Mouse (Mus musculus) intestine, embryonic 14.5 days (tissue): ENCODE results near the gene Lrch4. TPM values are rescaled to one million over a fixed set of nuclear protein-coding genes. Genes with fewer than 3 reads are reported as not detected.

Source experiments
- polyA plus RNA-seq: library from polyadenylated mRNA; unstranded; fragments of >200 nt; fragmentation: Nextera tagmentation; extraction: Ambion mirVana; gene quantifications from 2 replicates; pipeline ENCODE4 v1.2.1, GENCODE M21; 2014

Gene Lrch4
- polyA plus RNA-seq, 1 experiment from 2014 or later = 31.2 TPM

Other genes with a start within 250 kb of the Lrch4 start
- gene Zan, start 152.1 kb upstream of the Lrch4 start, polyA plus RNA-seq = 0.90 and 0.93 TPM in 2 replicates
- 58.8 and 65.1 TPM in 2 replicates for gene Pop7, start 126.6 kb upstream of the Lrch4 start, polyA plus RNA-seq
- gene Gigyf1, start 110.6 kb upstream of the Lrch4 start, polyA plus RNA-seq = 12.1 and 13.5 TPM in 2 replicates
- 0.71 and 0.80 TPM in 2 replicates for gene Epo, start 95.9 kb upstream of the Lrch4 start, polyA plus RNA-seq
- 390 and 430 TPM in 2 replicates for gene Gnb2, start 95.6 kb upstream of the Lrch4 start, polyA plus RNA-seq
- gene Actl6b, start 75.6 kb upstream of the Lrch4 start, polyA plus RNA-seq = 3.5 and 6.7 TPM in 2 replicates
- gene Tfr2, start 59.3 kb upstream of the Lrch4 start, polyA plus RNA-seq = 0.34 and 0.38 TPM in 2 replicates
- gene Mospd3, start 28.1 kb upstream of the Lrch4 start, polyA plus RNA-seq = 29.0 and 29.4 TPM in 2 replicates
- gene Pcolce, start 15.3 kb upstream of the Lrch4 start, polyA plus RNA-seq = 112 and 126 TPM in 2 replicates
- 0.11 and 0.28 TPM in 2 replicates for gene Fbxo24, start 119 bp upstream of the Lrch4 start, polyA plus RNA-seq
- gene Gm20605, start 54 bp downstream of the Lrch4 start, polyA plus RNA-seq = 9.2 and 10.1 TPM in 2 replicates
- 6.9 and 10.2 TPM in 2 replicates for gene Sap25, start 12.2 kb downstream of the Lrch4 start, polyA plus RNA-seq
- gene Irs3, start 16.6 kb downstream of the Lrch4 start, polyA plus RNA-seq = 0.08 TPM in 1 of 2 replicates, not detected in the other
- gene Agfg2, start 55.6 kb downstream of the Lrch4 start, polyA plus RNA-seq = 16.0 and 16.4 TPM in 2 replicates
- 1.5 and 1.9 TPM in 2 replicates for gene Nyap1, start 112.5 kb downstream of the Lrch4 start, polyA plus RNA-seq
- 121 and 125 TPM in 2 replicates for gene Tsc22d4, start 116.6 kb downstream of the Lrch4 start, polyA plus RNA-seq
- gene Ppp1r35, start 149.7 kb downstream of the Lrch4 start, polyA plus RNA-seq = 25.5 and 35.4 TPM in 2 replicates
- 12.1 and 15.4 TPM in 2 replicates for gene Mepce, start 158.5 kb downstream of the Lrch4 start, polyA plus RNA-seq
- gene Zcwpw1, start 158.7 kb downstream of the Lrch4 start, polyA plus RNA-seq = 14.4 and 17.9 TPM in 2 replicates
- gene Pilra, start 207.2 kb downstream of the Lrch4 start, polyA plus RNA-seq = 2.5 and 3.0 TPM in 2 replicates
- 0.66 and 1.4 TPM in 2 replicates for gene Pilrb1, start 229.0 kb downstream of the Lrch4 start, polyA plus RNA-seq
- 0.55 and 0.63 TPM in 2 replicates for gene Pilrb2, start 242.7 kb downstream of the Lrch4 start, polyA plus RNA-seq